Mouse (Mus musculus): ENCODE results near the gene Trove2. TPM values are rescaled to one million over a fixed set of nuclear protein-coding genes. Genes with fewer than 3 reads are reported as not detected.
A peak's percentile ranks its signal among the peaks of the same experiment; 100 is the strongest.
"Not testable (repeated sequence)": the region's sequence is repeated elsewhere in the genome, so short reads cannot be mapped to it uniquely, and the experiment has no call there.

The Trove2 gene
- polyA plus RNA-seq, 1 experiment: 0.77 TPM

- Histone ChIP-seq H3K4me1 (peaks cover 14% of the 10 kb centered on the region), H3K27me3 (replicated peaks) (no peaks in the 10 kb centered on the region), H3K36me3 (replicated peaks; ENCODE audit: low read length) (peaks cover 42% of the 10 kb centered on the region), H3K4me3 (replicated peaks) (no peak overlapping the region), H3K9me3 (no peaks in the 10 kb centered on the region)
- TF ChIP-seq GATA1 (IDR thresholded peaks at IDR 0.05; ENCODE audit: borderline replicate concordance, low read length): no peak
- no peak for TF ChIP-seq FLI1 (IDR thresholded peaks at IDR 0.05; ENCODE audit: low read length)
These were observed 36.3 kb downstream of the Trove2 start for GRCm38 (mm10) chr1:143740581-143740980.

- Histone ChIP-seq H3K4me3 (replicated peaks) (peak overlapping the region; percentile 94), H3K36me3 (replicated peaks; ENCODE audit: low read length) (peaks cover 33% of the 10 kb centered on the region), H3K9me3 (no peaks in the 10 kb centered on the region), H3K4me1 (peaks cover 14% of the 10 kb centered on the region), H3K27me3 (replicated peaks) (no peaks in the 10 kb centered on the region)
- TF ChIP-seq GATA1 (IDR thresholded peaks at IDR 0.05; ENCODE audit: borderline replicate concordance, low read length) (no peak), FLI1 (IDR thresholded peaks at IDR 0.05; ENCODE audit: low read length) (no peak)
These were observed 37.2 kb downstream of the Trove2 start for GRCm38 (mm10) chr1:143739361-143740350.

- TF ChIP-seq FLI1 (IDR thresholded peaks at IDR 0.05; ENCODE audit: low read length) (no peak), GATA1 (IDR thresholded peaks at IDR 0.05; ENCODE audit: borderline replicate concordance, low read length) (no peak)
- Histone ChIP-seq H3K9me3 (no peaks in the 10 kb centered on the region), H3K36me3 (replicated peaks; ENCODE audit: low read length) (peaks cover 24% of the 10 kb centered on the region), H3K27me3 (replicated peaks) (no peaks in the 10 kb centered on the region), H3K4me3 (replicated peaks) (peak overlapping the region; percentile 94), H3K4me1 (peaks cover 14% of the 10 kb centered on the region)
These were observed 38.1 kb downstream of the Trove2 start for GRCm38 (mm10) chr1:143738811-143739210.

GRCm38 (mm10) chr1:143733914-143734410 is 42.9 kb downstream of the Trove2 start:
- Histone ChIP-seq H3K9me3 (peaks cover 4% of the 10 kb centered on the region; the same call in 1 of the 2 replicates), H3K4me3 (replicated peaks) (no peak overlapping the region), H3K36me3 (replicated peaks; ENCODE audit: low read length) (no peaks in the 10 kb centered on the region), H3K27me3 (replicated peaks) (no peaks in the 10 kb centered on the region), H3K4me1 (peaks cover under 1% of the 10 kb centered on the region; the same call in 1 of the 2 replicates)
- TF ChIP-seq FLI1 (IDR thresholded peaks at IDR 0.05; ENCODE audit: low read length) (no peak), GATA1 (IDR thresholded peaks at IDR 0.05; ENCODE audit: borderline replicate concordance, low read length) (no peak)

- H3K4me3 ChIP-seq (replicated peaks): no peak overlapping the region
- H3K9me3 ChIP-seq: peaks cover 4% of the 10 kb centered on the region; the same call in 1 of the 2 replicates
- H3K36me3 ChIP-seq (replicated peaks; ENCODE audit: low read length): no peaks in the 10 kb centered on the region
- H3K4me1 ChIP-seq: 0 out of 2 replicates have a peak, but pooled peaks cover 5% of the 10 kb centered on the region
- TF ChIP-seq GATA1 (IDR thresholded peaks at IDR 0.05; ENCODE audit: borderline replicate concordance, low read length) (no peak), FLI1 (IDR thresholded peaks at IDR 0.05; ENCODE audit: low read length) (no peak)
- no peaks in the 10 kb centered on the region for H3K27me3 ChIP-seq (replicated peaks)
These were observed 45.2 kb downstream of the Trove2 start for GRCm38 (mm10) chr1:143731691-143732090.

- no peaks in the 10 kb centered on the region for H3K36me3 ChIP-seq (replicated peaks; ENCODE audit: low read length)
- no peak for TF ChIP-seq FLI1 (IDR thresholded peaks at IDR 0.05; ENCODE audit: low read length)
- TF ChIP-seq GATA1 (IDR thresholded peaks at IDR 0.05; ENCODE audit: borderline replicate concordance, low read length): no peak
- H3K4me1 ChIP-seq: 0 out of 2 replicates have a peak, but pooled peaks cover 5% of the 10 kb centered on the region
- H3K9me3 ChIP-seq: peaks cover 4% of the 10 kb centered on the region; the same call in 1 of the 2 replicates
- H3K27me3 ChIP-seq (replicated peaks): no peaks in the 10 kb centered on the region
- H3K4me3 ChIP-seq (replicated peaks): no peak overlapping the region
These were observed 46.0 kb downstream of the Trove2 start for GRCm38 (mm10) chr1:143730899-143731298.

GRCm38 (mm10) chr1:143727701-143728445 is 49.0 kb downstream of the Trove2 start:
- Histone ChIP-seq H3K36me3 (replicated peaks; ENCODE audit: low read length) (no peaks in the 10 kb centered on the region), H3K4me3 (replicated peaks) (no peak overlapping the region), H3K9me3 (peaks cover 4% of the 10 kb centered on the region; the same call in 1 of the 2 replicates), H3K27me3 (replicated peaks) (no peaks in the 10 kb centered on the region), H3K4me1 (0 out of 2 replicates have a peak, but pooled peaks cover 5% of the 10 kb centered on the region)
- TF ChIP-seq GATA1 (IDR thresholded peaks at IDR 0.05; ENCODE audit: borderline replicate concordance, low read length) (no peak), FLI1 (IDR thresholded peaks at IDR 0.05; ENCODE audit: low read length) (no peak)

GRCm38 (mm10) chr1:143724456-143725064 is 52.3 kb downstream of the Trove2 start:
- no peaks in the 10 kb centered on the region for H3K36me3 ChIP-seq (replicated peaks; ENCODE audit: low read length)
- H3K9me3 ChIP-seq: peaks cover under 1% of the 10 kb centered on the region; the same call in 1 of the 2 replicates
- 0 out of 2 replicates have a peak, but pooled peaks cover 5% of the 10 kb centered on the region for H3K4me1 ChIP-seq
- no peaks in the 10 kb centered on the region for H3K27me3 ChIP-seq (replicated peaks)
- no peak for TF ChIP-seq GATA1 (IDR thresholded peaks at IDR 0.05; ENCODE audit: borderline replicate concordance, low read length)
- no peak for TF ChIP-seq FLI1 (IDR thresholded peaks at IDR 0.05; ENCODE audit: low read length)
- no peak overlapping the region for H3K4me3 ChIP-seq (replicated peaks)

- H3K27me3 ChIP-seq (replicated peaks); H3K4me1 ChIP-seq; H3K9me3 ChIP-seq; H3K4me3 ChIP-seq (replicated peaks); H3K36me3 ChIP-seq (replicated peaks; ENCODE audit: low read length): not testable (repeated sequence)
These were observed 60.8 kb downstream of the Trove2 start, which contains the start of gene Glrx2 for GRCm38 (mm10) chr1:143716038-143716437. Glrx2 (plus strand) TSS chr1:143716338.

Measured in megakaryocyte, embryonic 14.5 days (primary cell).